Mouse (Mus musculus) macrophage (primary cell): ENCODE results near the gene Nup62. TPM values are rescaled to one million over a fixed set of nuclear protein-coding genes. Genes with fewer than 3 reads are reported as not detected.

Experiments used
- H3K27ac ChIP-seq: fragments of 350-480 bp; formaldehyde crosslinking; 2 replicates; pipeline ENCODE4 v1.9.0; 2021
- H3K36me3 ChIP-seq: fragments of 350-480 bp; formaldehyde crosslinking; 2 replicates; pipeline ENCODE4 v1.9.0; 2021; ENCODE audit errors: inconsistent target
- H3K4me3 ChIP-seq: fragments of 350-480 bp; formaldehyde crosslinking; 2 replicates; pipeline ENCODE4 v1.9.0; 2021; ENCODE audit errors: inconsistent target
- H3K79me2 ChIP-seq: fragments of 350-480 bp; formaldehyde crosslinking; 2 replicates; pipeline ENCODE4 v1.9.0; 2021; ENCODE audit errors: inconsistent target
- WGBS: methylation state at CpG from one replicate; pipeline ENCODE4 v1.1.7; 2026; ENCODE audit warnings: inconsistent platforms; ENCODE audit not compliant: missing documents; 5-methylcytosine and 5-hydroxymethylcytosine counted together
- polyA plus RNA-seq: library from polyadenylated mRNA; stranded (reverse); fragments of 250-400 nt; gene quantifications from 3 replicates; pipeline ENCODE4 v1.2.4, GENCODE M21; 2018; ENCODE audit warnings: inconsistent platforms
- total RNA-seq, 78 experiments: library from RNA; depleted of rRNA; stranded (reverse); fragments of 250-400 nt; gene quantifications; 1 replicate in 9 of 78; 2 replicates in 24 of 78; 3 replicates in 43 of 78; 4 replicates in 2 of 78; pipeline ENCODE4 v1.2.4; 2018; ENCODE audit warnings: inconsistent platforms in 56 of 78

The Nup62 gene
- total RNA-seq (2018; cell fraction: chromatin; rRNA removed), result 10 to 100 TPM in 24 of 26 experiments, 1 to 10 TPM in 2; 7.9 to 35.5 (median 17.8) TPM
- 10 to 100 TPM; 41.8 to 65.9 (median 52.2) TPM for total RNA-seq (2018; cell fraction: cytosol; rRNA removed)
- 10 to 100 TPM; 17.7 to 43.3 (median 33.1) TPM for total RNA-seq (2018; cell fraction: nucleus; rRNA removed)
- 60.3 to 113 TPM (median 73.8 TPM) in 3 replicates for polyA plus RNA-seq

GRCm38 (mm10) chr7:44815721-44816469 is at the start of gene Nup62, which contains the start of gene Il4i1:
Gene Nup62 (plus strand): TSS chr7:44816088.
Gene Il4i1 (plus strand): TSS chr7:44816387.
- Histone ChIP-seq H3K79me2 (peaks cover 44% of the 10 kb centered on the region), H3K4me3 (peak within 1 kb of the TSS; percentile 90), H3K36me3 (no peaks in the 10 kb centered on the region), H3K27ac (peak within 1 kb of the TSS; percentile 93)
- under 1% methylated on average over 61 of the region's 62 CpGs for WGBS

GRCm38 (mm10) chr7:44768129-44768528 is 47.8 kb upstream of the Nup62 start:
- 95% methylated on average over 5 of the region's 5 CpGs for WGBS
- no peak overlapping the region for H3K4me3 ChIP-seq
- H3K27ac ChIP-seq, result no peak overlapping the region

GRCm38 (mm10) chr7:44770046-44770578 is 45.8 kb upstream of the Nup62 start:
- Histone ChIP-seq H3K4me3 (no peak overlapping the region), H3K27ac (no peak overlapping the region), H3K36me3 (peaks cover 94% of the 10 kb centered on the region), H3K79me2 (no peaks in the 10 kb centered on the region)
- WGBS, result 52% methylated on average over 4 of the region's 6 CpGs

More at GRCm38 (mm10) chr7:44768129-44768528, 47.8 kb upstream of the Nup62 start:
- no peaks in the 10 kb centered on the region for H3K79me2 ChIP-seq
- peaks cover 93% of the 10 kb centered on the region for H3K36me3 ChIP-seq

- H3K27ac ChIP-seq, result no peak overlapping the region
Measured at GRCm38 (mm10) chr7:44772591-44773204, 43.2 kb upstream of the Nup62 start.

GRCm38 (mm10) chr7:44776849-44777498 is 38.9 kb upstream of the Nup62 start:
- Histone ChIP-seq H3K79me2 (no peaks in the 10 kb centered on the region), H3K4me3 (no peak overlapping the region), H3K36me3 (peaks cover 57% of the 10 kb centered on the region), H3K27ac (no peak overlapping the region)
- 83% methylated on average over 9 of the region's 9 CpGs for WGBS

More at GRCm38 (mm10) chr7:44772591-44773204, 43.2 kb upstream of the Nup62 start:
- H3K4me3 ChIP-seq, result no peak overlapping the region
- WGBS, result 82% methylated on average over 8 of the region's 8 CpGs
- peaks cover 90% of the 10 kb centered on the region for H3K36me3 ChIP-seq
- H3K79me2 ChIP-seq, result no peaks in the 10 kb centered on the region

- 91% methylated on average over 8 of the region's 8 CpGs for WGBS
- H3K36me3 ChIP-seq, result peaks cover 29% of the 10 kb centered on the region; the same call in 1 of the 2 replicates
- H3K4me3 ChIP-seq, result no peak overlapping the region
- H3K27ac ChIP-seq, result no peak overlapping the region
- H3K79me2 ChIP-seq, result no peaks in the 10 kb centered on the region
Measured at GRCm38 (mm10) chr7:44780101-44780500, 35.8 kb upstream of the Nup62 start.

- WGBS, result 84% methylated on average over 3 of the region's 3 CpGs
- H3K4me3 ChIP-seq, result no peak overlapping the region
Measured at GRCm38 (mm10) chr7:44789531-44789930, 26.4 kb upstream of the Nup62 start.

GRCm38 (mm10) chr7:44790066-44790465 is 25.8 kb upstream of the Nup62 start:
- H3K79me2 ChIP-seq, result no peaks in the 10 kb centered on the region
- H3K4me3 ChIP-seq, result no peak overlapping the region
- no peak overlapping the region for H3K27ac ChIP-seq
- no peaks in the 10 kb centered on the region for H3K36me3 ChIP-seq
- WGBS, result 77% methylated on average over 3 of the region's 4 CpGs

More at GRCm38 (mm10) chr7:44789531-44789930, 26.4 kb upstream of the Nup62 start:
- Histone ChIP-seq H3K27ac (no peak overlapping the region), H3K79me2 (no peaks in the 10 kb centered on the region), H3K36me3 (no peaks in the 10 kb centered on the region)

- WGBS, result 50% methylated on average over 6 of the region's 6 CpGs
- peak overlapping the region; percentile 88 for H3K27ac ChIP-seq
- H3K36me3 ChIP-seq, result no peaks in the 10 kb centered on the region
- no peak overlapping the region for H3K4me3 ChIP-seq
- H3K79me2 ChIP-seq, result no peaks in the 10 kb centered on the region
Measured at GRCm38 (mm10) chr7:44792781-44793180, 23.1 kb upstream of the Nup62 start.

GRCm38 (mm10) chr7:44808927-44809326 is 7.0 kb upstream of the Nup62 start:
- WGBS, result 68% methylated on average over 2 of the region's 2 CpGs
- Histone ChIP-seq H3K4me3 (no peak overlapping the region), H3K79me2 (no peaks in the 10 kb centered on the region; the same call in 1 of the 2 replicates), H3K36me3 (no peaks in the 10 kb centered on the region), H3K27ac (no peak overlapping the region)

- Histone ChIP-seq H3K79me2 (no peaks in the 10 kb centered on the region; the same call in 1 of the 2 replicates), H3K4me3 (no peak overlapping the region), H3K27ac (no peak overlapping the region), H3K36me3 (no peaks in the 10 kb centered on the region)
- 97% methylated on average over 3 of the region's 3 CpGs for WGBS
Measured at GRCm38 (mm10) chr7:44809466-44809865, 6.4 kb upstream of the Nup62 start.

- Histone ChIP-seq H3K27ac (no peak overlapping the region), H3K4me3 (no peak overlapping the region), H3K79me2 (no peaks in the 10 kb centered on the region; the same call in 1 of the 2 replicates), H3K36me3 (no peaks in the 10 kb centered on the region)
- WGBS, result 86% methylated on average over 4 of the region's 4 CpGs
Measured at GRCm38 (mm10) chr7:44810365-44810764, 5.5 kb upstream of the Nup62 start.

GRCm38 (mm10) chr7:44810819-44811557 is 4.9 kb upstream of the Nup62 start:
- WGBS, result 91% methylated on average over 7 of the region's 7 CpGs
- no peaks in the 10 kb centered on the region for H3K36me3 ChIP-seq
- H3K79me2 ChIP-seq, result no peaks in the 10 kb centered on the region; the same call in 1 of the 2 replicates
- H3K4me3 ChIP-seq, result no peak overlapping the region
- no peak overlapping the region for H3K27ac ChIP-seq
